Mouse (Mus musculus) forebrain, embryonic 11.5 days (tissue): ENCODE data around the gene Tarbp1. TPM values are rescaled to one million over a fixed set of nuclear protein-coding genes. Genes with fewer than 3 reads are reported as not detected.

Experiments
- ATAC-seq: fragments of 200-750 bp; cut with Nextera tagmentation; replicated peaks from 2 replicates; pipeline ENCODE4 v1.8.0; 2017; ENCODE audit warnings: moderate TSS enrichment; ENCODE audit not compliant: low FRiP score
- DNase-seq: peaks from one replicate; pipeline ENCODE4 v3.0.0-alpha.2; 2017; ENCODE audit warnings: low spot score
- H3K27ac ChIP-seq: fragments of 300-500 bp; sonication (generic); 2 replicates; pipeline ENCODE4 v1.5.1; 2014; ENCODE audit warnings: low read depth, low read length
- H3K27me3 ChIP-seq: fragments of 300-500 bp; sonication (generic); 2 replicates; pipeline ENCODE4 v1.6.1; 2014; ENCODE audit warnings: mild to moderate bottlenecking, low read length, mixed read lengths; ENCODE audit not compliant: control insufficient read depth, insufficient read depth
- H3K36me3 ChIP-seq: fragments of 300-500 bp; sonication (generic); 2 replicates; pipeline ENCODE4 v1.6.1; 2014; ENCODE audit warnings: mild to moderate bottlenecking, low read length, moderate library complexity, mixed read lengths; ENCODE audit not compliant: control insufficient read depth, insufficient read depth
- H3K4me1 ChIP-seq: fragments of 300-500 bp; sonication (generic); replicated peaks from 2 replicates; pipeline ENCODE4 v1.6.1; 2014; ENCODE audit warnings: low read length, mixed read lengths; ENCODE audit not compliant: control insufficient read depth, insufficient read depth
- H3K4me2 ChIP-seq: fragments of 300-500 bp; sonication (generic); 2 replicates; pipeline ENCODE4 v1.6.1; 2014; ENCODE audit warnings: low read depth, mild to moderate bottlenecking, low read length, moderate library complexity, mixed read lengths; ENCODE audit not compliant: severe bottlenecking
- H3K4me3 ChIP-seq: fragments of 300-500 bp; sonication (generic); 2 replicates; pipeline ENCODE4 v1.5.1; 2014; ENCODE audit warnings: low read depth, low read length
- H3K9ac ChIP-seq: fragments of 300-500 bp; sonication (generic); 2 replicates; pipeline ENCODE4 v1.6.1; 2014; ENCODE audit warnings: low read length
- H3K9me3 ChIP-seq: fragments of 300-500 bp; sonication (generic); 2 replicates; pipeline ENCODE4 v1.6.1; 2016; ENCODE audit warnings: low read length, mixed read lengths; ENCODE audit not compliant: control insufficient read depth
- WGBS: fragments of 180-500 bp; shearing (Covaris S2); extraction: QIAGEN DNeasy Blood & Tissue Kit; methylation state at CpG from one replicate; pipeline ENCODE4 v1.1.7; 2014; 5-methylcytosine and 5-hydroxymethylcytosine counted together
- polyA plus RNA-seq: library from polyadenylated mRNA; unstranded; fragments of >200 nt; fragmentation: Nextera tagmentation; extraction: Ambion mirVana; gene quantifications from 2 replicates; pipeline ENCODE4 v1.2.1, GENCODE M21; 2014

Tarbp1 gene
- polyA plus RNA-seq, 1 experiment from 2014 or later: 3.7 TPM

GRCm38 (mm10) chr8:126509635-126510034 is 34.8 kb upstream of the Tarbp1 start:
- H3K4me2 ChIP-seq: no peak overlapping the region
- H3K27ac ChIP-seq: no peak overlapping the region
- WGBS: 76% methylated on average over 6 of the region's 6 CpGs

DNA sequence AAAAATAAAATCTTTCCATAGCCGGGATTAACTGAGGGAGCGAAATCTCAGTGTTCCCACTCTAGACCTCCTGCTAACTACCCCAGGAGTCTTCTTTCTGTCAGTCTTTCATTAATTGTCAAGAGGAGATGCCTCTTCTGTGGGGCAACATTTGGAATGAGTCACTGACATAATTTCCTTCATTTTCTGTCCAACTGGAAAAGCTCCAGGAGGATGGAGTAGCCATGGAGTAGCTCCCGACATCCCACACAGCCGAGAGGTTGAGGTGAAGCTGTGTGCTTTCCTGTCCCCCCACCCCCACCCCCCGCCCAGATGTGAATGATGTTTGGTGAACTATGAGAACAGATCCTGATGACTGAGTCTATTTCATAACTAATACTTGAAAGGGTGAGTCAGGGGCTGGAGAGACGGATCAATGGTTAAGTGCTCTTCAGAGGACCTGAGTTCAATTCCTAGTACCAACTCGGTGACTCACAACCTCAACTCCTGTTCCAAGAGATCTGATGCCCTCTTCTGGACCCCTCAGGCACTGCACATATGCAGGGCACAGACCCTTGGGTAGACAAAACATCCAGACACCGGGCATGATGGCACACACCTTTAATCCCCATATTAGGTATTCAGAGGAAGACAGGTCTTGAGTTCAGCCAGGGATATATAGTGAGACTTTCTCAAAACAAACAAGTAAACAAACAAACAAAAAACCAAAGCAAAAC is 34.2 kb upstream of the Tarbp1 start:
- H3K27ac ChIP-seq: no peak overlapping the region
- no peak overlapping the region for H3K9ac ChIP-seq
- H3K27me3 ChIP-seq: no peaks in the 10 kb centered on the region
- H3K9me3 ChIP-seq: no peaks in the 10 kb centered on the region; the same call in 1 of the 2 replicates
- H3K4me1 ChIP-seq: no peaks in the 10 kb centered on the region
- no peaks in the 10 kb centered on the region for H3K36me3 ChIP-seq
- WGBS: 87% methylated on average over 8 of the region's 8 CpGs
- ATAC-seq: no peak
- no peak overlapping the region for H3K4me3 ChIP-seq
- no peak for DNase-seq
- no peak overlapping the region for H3K4me2 ChIP-seq

More at GRCm38 (mm10) chr8:126509635-126510034, 34.8 kb upstream of the Tarbp1 start:
- DNase-seq: no peak
- no peaks in the 10 kb centered on the region for H3K4me1 ChIP-seq
- no peaks in the 10 kb centered on the region for H3K27me3 ChIP-seq
- no peaks in the 10 kb centered on the region for H3K36me3 ChIP-seq
- H3K9me3 ChIP-seq: no peaks in the 10 kb centered on the region; the same call in 1 of the 2 replicates
- H3K4me3 ChIP-seq: no peak overlapping the region
- H3K9ac ChIP-seq: no peak overlapping the region
- ATAC-seq: no peak

- Histone ChIP-seq H3K4me3 (no peak overlapping the region), H3K27ac (no peak overlapping the region), H3K9ac (no peak overlapping the region), H3K27me3 (no peaks in the 10 kb centered on the region), H3K4me2 (no peak overlapping the region), H3K36me3 (no peaks in the 10 kb centered on the region), H3K4me1 (no peaks in the 10 kb centered on the region), H3K9me3 (no peaks in the 10 kb centered on the region; the same call in 1 of the 2 replicates)
- WGBS: 90% methylated on average over 2 of the region's 2 CpGs
- no peak for DNase-seq
- ATAC-seq: no peak
Measured at GRCm38 (mm10) chr8:126508221-126508620, 33.4 kb upstream of the Tarbp1 start.

GRCm38 (mm10) chr8:126504492-126505182 is 29.8 kb upstream of the Tarbp1 start:
- H3K27ac ChIP-seq: no peak overlapping the region
- H3K4me3 ChIP-seq: no peak overlapping the region
- 84% methylated on average over 16 of the region's 16 CpGs for WGBS
- H3K9me3 ChIP-seq: no peaks in the 10 kb centered on the region; the same call in 1 of the 2 replicates
- ATAC-seq (no peak), DNase-seq (no peak)
- no peak overlapping the region for H3K4me2 ChIP-seq
- H3K9ac ChIP-seq: no peak overlapping the region
- no peaks in the 10 kb centered on the region for H3K36me3 ChIP-seq
- no peaks in the 10 kb centered on the region for H3K4me1 ChIP-seq
- no peaks in the 10 kb centered on the region for H3K27me3 ChIP-seq

DNA sequence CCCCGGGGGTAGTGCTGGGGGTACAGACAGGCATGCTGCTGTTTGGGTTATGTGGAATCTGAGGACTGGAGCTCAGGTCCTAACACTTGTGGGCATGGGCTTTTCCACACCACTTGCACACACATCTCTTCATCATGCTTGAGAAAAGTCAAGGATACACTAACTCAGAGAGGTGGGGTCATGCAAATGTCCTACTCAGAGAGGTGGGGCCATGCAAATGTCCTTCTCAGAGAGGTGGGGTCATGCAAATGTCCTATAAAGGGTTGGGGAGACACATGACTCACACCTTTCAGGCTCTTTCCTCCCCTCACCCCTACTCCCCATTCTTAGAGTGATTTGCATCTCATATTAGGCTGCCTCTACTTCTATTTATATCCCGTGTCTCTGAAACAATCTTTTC is 27.9 kb upstream of the Tarbp1 start:
- WGBS: 58% methylated on average over 2 of the region's 2 CpGs
- ATAC-seq: no peak
- H3K4me3 ChIP-seq: no peak overlapping the region
- H3K4me2 ChIP-seq: no peak overlapping the region
- H3K9ac ChIP-seq: no peak overlapping the region
- DNase-seq: no peak
- H3K36me3 ChIP-seq: no peaks in the 10 kb centered on the region
- H3K9me3 ChIP-seq: no peaks in the 10 kb centered on the region; the same call in 1 of the 2 replicates
- peaks cover 3% of the 10 kb centered on the region; the same call in 1 of the 2 replicates for H3K4me1 ChIP-seq
- no peaks in the 10 kb centered on the region for H3K27me3 ChIP-seq
- H3K27ac ChIP-seq: no peak overlapping the region

DNA sequence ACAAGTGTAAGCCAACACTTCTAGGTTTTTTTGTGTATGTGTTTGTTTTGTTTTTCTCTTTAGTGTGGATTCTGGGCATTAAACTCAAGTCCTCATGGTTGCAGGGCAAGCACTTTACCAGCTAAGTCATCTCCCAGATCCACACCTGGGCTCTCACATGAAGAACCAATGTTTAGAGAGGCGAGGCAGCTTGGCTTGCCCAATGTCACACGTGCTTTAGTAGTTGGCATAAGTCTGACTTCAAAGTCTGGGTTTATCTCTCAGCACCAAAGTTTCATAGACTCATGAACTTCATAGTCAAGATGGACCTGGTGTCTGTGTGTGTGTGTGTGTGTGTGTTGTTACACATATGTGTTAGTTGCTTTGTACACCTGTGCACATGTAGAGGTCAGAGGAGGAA is 24.5 kb upstream of the Tarbp1 start:
- Histone ChIP-seq H3K9me3 (no peaks in the 10 kb centered on the region), H3K27me3 (no peaks in the 10 kb centered on the region), H3K9ac (no peak overlapping the region), H3K4me1 (peaks cover 5% of the 10 kb centered on the region; the same call in 1 of the 2 replicates), H3K27ac (no peak overlapping the region), H3K4me3 (no peak overlapping the region), H3K36me3 (no peaks in the 10 kb centered on the region), H3K4me2 (no peak overlapping the region)
- 92% methylated on average over 2 of the region's 2 CpGs for WGBS
- ATAC-seq (no peak), DNase-seq (no peak)

GRCm38 (mm10) chr8:126498465-126498864 is 23.6 kb upstream of the Tarbp1 start:
- no peaks in the 10 kb centered on the region for H3K9me3 ChIP-seq
- no peak overlapping the region for H3K9ac ChIP-seq
- H3K27me3 ChIP-seq: no peaks in the 10 kb centered on the region
- H3K4me1 ChIP-seq: peaks cover 5% of the 10 kb centered on the region; the same call in 1 of the 2 replicates
- no peak overlapping the region for H3K4me3 ChIP-seq
- DNase-seq (no peak), ATAC-seq (peak; percentile 10; the same call in 1 of the 2 replicates)
- peak overlapping the region; percentile 72; the same call in 1 of the 2 replicates for H3K27ac ChIP-seq
- H3K4me2 ChIP-seq: peak overlapping the region; percentile 77
- H3K36me3 ChIP-seq: no peaks in the 10 kb centered on the region
- 40% methylated on average over 6 of the region's 6 CpGs for WGBS

- Histone ChIP-seq H3K27me3 (no peaks in the 10 kb centered on the region), H3K4me1 (peaks cover 5% of the 10 kb centered on the region; the same call in 1 of the 2 replicates), H3K4me3 (peak overlapping the region; percentile 32), H3K4me2 (peak overlapping the region; percentile 77), H3K9me3 (no peaks in the 10 kb centered on the region), H3K9ac (peak overlapping the region; percentile 59), H3K27ac (peak overlapping the region; percentile 72), H3K36me3 (no peaks in the 10 kb centered on the region)
- peak; percentile 94 for DNase-seq
- ATAC-seq: peak; percentile 91
- WGBS: 10% methylated on average over 27 of the region's 27 CpGs
Measured at GRCm38 (mm10) chr8:126497541-126498428, 22.9 kb upstream of the Tarbp1 start.
